Mouse (Mus musculus) gastrocnemius, adult 8-10 months (tissue): ENCODE data around the gene Armc9. TPM values are rescaled to one million over a fixed set of nuclear protein-coding genes. Genes with fewer than 3 reads are reported as not detected.

Source experiments
- DNase-seq, 2 experiments: peaks; one replicate each; pipeline ENCODE4 v3.0.0; 2022; ENCODE audit warnings: low spot score in 2 of 2
- total RNA-seq, 4 experiments: library from RNA; stranded (reverse); gene quantifications; 2 replicates each; pipeline ENCODE4 v1.2.4; 2022

Gene Armc9
- total RNA-seq, 4 experiments from 2014 or later: 1.5 to 2.1 (median 1.8) TPM

DNA sequence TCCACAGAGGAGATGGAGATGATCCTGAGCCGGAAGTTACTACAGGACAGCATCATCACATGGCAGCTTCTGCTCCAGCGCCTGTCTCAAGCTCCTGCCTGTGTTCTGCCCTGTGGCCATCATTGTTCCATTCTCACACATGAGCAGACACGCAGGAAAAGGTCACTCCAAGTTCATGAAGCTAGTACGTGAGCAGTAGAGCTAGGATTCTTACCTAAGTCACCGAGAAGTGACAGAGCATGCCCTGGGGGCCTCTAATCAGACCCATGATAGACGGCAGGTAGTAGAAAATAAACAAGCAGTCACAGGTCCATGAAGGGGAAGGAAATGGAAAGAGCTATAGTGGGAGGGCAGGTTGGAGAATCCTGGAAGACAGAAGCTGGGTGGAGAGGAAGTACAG is 63.4 kb downstream of the Armc9 start:
- no peak for DNase-seq

DNA sequence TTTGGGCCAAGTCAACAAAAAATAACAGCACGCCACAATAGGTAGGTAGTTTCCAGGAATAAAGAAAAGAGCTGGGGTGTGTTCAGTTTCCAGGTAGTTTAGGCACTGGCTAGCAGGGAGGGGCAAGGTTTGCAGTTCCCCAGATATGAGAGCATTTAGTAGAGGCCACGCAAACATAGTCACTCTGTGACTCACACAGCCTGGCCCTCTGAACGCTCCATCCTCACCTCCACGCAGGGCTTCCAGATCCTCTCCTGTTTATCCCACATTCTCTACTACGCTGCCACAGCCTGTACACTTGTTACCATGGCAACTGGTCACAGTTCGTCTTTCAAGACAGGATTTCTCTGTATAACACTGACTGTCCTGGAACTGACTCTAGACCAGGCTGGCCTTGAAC is 70.6 kb downstream of the Armc9 start:
- DNase-seq: no peak

DNA sequence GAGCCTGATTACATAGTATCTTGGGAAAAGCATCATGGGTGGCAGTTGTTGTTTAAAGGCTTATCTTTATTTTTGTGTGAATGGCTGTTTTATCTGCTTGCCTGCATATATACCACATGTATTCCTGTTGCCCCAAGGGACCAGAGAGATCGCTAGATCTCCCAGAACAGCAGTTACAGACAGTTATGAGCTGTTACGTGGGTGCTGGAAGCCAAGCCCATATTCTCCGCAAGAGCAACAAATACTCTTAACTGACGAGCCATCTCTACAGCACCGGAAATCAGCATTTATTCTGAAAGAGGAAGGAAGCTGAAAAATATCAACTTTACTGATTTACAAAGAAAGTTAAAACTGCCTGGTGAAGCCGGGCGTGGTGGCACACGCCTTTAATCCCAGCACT is 74.1 kb downstream of the Armc9 start:
- DNase-seq: no peak

DNA sequence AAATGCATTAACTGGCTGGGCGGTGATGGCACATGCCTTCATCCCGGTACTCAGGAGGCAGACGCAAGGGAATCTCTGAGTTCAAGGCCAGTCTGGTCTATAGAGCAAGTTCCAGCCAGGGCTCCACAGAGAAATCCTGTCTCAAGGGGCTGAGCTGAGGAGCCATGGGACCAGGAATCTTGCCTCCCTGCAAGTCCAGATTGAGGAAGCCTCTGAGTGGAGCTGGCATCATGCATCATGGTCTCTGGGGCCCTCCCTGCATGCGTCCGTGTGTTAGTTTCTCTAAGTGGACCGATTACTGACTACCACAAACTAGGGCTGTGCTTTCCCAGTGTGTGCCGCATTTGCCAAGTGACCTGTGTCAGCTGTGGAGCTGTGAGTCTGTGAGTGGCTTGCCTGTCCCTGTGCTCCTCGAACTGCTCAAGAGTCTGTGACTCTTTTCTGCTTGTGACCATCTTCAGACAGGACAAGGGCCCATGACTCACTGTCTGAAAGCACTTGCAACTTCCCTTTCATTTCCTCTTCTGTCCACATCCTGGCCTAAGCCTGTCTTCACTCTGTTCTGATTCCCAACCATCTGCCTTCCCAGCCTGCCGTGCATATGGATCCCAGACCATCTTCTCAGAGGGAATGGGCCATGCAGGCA is 74.7 kb downstream of the Armc9 start:
- no peak for DNase-seq

DNA sequence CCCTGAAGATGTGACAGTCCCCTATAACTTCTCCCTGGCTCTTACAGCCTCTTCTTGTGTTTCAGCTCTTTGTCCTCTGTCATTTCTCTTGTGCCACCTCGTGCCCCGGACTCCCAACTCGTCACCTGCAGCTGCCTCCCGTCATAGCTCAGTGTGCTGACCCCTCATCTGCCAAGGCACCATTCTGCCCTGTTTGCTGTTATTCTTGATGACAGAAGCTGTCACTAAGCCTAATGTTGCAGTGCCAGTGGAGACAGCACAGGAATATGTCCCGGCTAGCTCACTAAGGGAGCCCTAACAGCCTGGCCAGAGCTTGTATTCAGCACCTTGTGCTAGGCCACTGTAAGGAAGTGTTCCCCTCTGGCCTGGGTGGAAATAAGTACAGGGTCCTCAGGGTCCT is 78.1 kb downstream of the Armc9 start:
- DNase-seq: no peak

DNA sequence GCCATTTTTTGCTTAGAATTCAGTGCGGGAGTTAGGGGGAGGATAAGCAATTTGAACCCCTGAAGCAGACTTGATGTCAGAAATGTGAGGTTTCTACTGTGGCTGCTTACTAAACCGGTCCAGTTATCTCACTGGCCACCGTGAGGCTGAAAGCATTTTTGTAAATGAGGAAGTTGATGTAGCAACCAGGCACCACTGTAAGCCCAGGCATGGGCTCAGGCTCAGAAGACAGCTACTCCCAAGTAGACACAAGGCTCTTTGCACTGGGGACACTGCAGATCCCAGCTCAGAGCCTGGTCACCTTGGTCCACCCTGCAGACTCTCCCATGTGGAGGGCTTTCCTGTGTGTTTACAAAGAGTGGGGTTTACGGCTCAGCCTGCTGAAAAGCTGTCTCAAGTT is 79.2 kb downstream of the Armc9 start:
- DNase-seq: no peak

DNA sequence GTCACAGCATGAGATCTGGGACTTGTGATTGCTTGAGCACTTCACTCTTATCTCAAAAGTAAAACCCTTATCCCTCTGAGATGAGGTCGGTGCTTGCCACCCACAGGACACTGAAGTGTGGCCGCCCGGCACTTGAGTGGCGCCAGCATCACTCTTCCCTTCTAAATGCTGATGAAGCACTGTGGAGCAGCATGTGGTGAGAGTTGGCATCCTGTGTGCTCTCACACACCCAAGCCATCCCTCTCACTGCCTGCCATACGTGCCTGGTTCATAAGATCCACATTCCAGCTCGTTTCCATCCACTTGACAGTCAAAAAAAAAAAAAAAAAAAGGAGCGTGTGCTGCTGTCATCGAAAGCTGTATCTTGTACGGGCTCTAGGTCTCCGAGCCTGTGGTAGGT is 80.5 kb downstream of the Armc9 start:
- no peak for DNase-seq

DNA sequence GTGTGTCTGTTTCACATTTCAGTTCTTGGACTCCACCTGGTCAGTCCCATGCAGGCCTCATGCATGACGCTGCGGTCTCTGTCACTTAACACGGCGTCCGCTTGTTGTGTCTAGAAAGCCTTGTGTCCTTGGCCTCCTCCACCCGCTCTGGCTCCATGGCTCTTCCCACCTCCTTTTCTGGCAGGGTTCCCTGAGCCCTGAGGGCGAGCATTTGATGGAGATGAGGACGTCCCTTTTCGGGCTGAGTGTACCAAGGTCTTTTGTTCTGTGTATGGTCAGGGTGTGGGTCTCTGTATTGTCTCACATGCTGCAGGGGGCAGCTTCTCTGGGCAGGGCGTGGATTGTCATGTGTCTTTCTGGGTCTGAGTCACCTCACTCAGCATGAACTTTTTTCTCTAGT is 81.9 kb downstream of the Armc9 start:
- no peak for DNase-seq

DNA sequence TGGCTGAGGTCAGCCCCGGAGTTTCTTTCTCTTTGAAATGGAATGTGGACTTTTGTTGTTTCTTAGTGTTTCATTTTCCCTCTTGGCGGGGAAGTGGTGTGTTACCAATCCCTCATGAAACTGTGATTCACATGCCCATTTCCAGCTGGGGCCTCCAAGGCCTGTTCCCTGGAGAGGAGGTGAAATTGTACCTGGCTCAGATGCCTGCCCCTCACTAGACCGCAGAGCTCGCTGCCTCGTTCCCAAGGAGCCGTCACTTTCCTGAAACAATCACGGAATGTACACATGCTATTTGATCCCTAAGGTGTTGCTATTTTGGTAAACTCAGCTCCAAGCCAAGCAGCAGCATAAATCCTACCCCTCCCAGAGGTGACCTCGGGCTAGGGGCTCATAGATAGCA is 84.4 kb downstream of the Armc9 start:
- DNase-seq: no peak

DNA sequence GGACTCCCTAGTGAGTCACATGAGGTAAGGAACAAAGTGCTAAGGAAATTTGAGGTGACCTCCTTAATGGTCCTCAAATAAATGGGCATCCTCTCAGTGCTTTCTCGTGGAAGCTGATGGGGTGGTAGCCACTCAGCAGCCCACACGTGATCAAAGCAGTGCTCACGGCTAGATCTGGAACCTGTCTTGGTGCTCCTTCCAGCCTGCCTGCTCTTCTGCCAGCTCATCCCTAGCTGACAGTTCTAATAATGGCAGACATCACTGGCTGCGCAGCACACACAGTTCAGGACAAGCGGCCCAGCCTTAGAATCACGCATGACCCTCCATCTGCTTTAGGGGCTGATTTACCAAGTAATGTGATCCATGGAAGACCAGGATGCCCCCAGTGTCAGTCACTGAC is 85.3 kb downstream of the Armc9 start:
- no peak for DNase-seq

DNA sequence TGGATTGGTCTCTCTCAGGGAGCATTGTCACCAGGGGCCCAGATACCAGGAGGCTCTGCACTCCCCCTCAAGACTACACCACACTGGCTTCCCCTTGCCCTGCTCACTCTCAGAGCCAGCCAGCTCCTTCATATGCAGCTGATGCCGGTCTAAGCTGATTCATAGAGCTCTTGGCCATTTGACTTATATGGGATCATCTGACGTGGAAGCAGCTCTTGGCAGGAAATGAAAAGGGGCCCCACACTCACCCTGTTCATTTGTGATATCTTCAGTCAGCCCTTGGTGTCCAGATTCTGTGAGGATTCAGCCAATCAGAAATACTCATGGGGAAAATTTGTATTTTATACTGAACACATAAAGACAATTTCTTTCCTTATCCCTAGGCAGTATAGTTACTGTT is 86.4 kb downstream of the Armc9 start:
- no peak for DNase-seq

DNA sequence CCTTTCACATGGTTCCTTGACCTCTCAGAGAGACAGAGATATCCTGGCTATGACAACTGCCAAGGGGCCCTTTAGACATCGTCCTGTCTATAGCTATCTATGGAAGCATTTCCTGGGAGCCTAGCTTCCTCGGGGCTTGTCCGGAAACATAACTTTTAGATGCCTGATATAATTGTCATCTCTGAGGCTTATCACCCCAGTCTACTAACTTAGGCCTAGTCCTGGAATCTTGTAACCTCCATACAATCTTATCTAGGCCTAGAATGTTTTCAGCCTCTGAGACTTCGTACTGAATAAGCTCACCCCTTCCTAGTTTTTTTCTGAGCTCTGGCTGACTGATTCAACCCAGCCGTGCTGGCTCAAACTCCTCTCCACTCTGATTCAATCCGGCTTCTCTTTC is 88.9 kb downstream of the Armc9 start:
- no peak for DNase-seq

DNA sequence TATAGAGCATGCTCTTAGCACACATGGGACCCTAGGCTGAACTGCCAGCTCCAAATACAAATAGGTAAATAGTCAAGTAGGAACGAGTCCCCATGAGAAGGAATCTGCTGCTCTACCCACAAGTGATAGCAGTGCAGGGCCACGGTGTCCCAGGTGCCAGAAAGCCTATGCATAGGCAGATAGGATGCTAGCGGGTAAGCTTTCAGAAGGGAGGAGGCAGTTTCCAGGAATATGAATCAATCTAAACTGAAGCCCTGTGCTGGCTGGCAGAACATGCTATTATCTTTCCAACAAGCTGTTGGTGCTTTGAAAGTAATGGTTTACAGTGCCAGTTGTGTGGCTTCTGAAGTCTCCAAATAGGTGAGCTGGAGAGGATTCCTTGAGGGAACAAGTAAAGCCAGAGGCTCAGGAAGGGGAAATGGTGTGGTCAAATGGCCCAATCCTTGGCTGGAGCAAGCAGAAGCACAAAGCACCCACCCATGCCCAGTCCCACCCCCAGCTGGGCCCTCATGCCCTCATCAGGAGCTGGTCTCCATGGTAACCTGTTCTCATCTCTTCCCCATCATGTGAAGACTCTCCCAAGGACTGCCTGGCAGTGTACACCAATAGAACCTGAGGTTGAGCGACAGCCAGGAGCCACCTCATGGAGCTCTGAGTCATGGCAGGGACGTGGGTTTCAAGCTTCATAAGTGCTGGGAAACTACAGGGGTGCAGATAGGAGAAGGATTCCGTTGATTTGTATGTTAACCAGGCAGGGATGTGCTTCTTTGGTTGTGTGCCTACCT is 90.9 kb downstream of the Armc9 start:
- DNase-seq: no peak

DNA sequence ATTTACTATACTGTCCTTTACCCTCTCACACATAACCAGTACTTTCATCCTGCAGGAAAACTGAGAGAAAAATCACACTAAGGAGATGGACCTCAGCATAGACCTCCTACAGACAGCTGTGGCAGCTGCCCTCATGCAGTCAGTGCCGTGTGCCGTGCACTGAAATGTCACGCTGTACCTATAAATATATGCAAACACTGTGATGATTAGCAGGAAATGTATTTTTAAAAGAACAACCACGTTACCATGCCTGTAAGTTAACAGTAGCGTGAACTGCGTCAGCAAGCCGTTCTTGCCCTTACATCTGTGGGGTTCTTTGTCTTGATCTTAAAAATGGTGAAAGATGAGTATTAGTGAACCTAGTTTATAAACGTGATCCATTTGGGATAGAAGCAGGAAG is 98.8 kb downstream of the Armc9 start:
- DNase-seq: no peak

DNA sequence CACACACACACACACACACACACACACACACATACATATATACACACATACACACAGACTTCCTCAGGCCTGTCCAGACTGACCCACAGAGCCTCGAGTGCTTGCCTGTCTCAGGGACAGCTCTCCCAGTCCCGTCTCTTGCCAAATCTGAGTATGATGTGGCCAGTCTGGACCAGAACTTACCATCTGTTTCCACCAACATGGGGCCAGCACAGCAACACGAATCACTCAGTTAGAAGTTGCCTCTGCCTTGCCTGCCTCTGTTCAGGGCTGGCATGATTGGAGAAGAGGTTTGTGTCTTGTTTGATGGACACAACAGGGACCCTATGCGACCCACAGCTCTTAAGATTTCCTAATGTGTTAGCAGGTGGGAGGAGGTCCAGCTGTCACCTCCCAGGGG is 101.7 kb downstream of the Armc9 start:
- DNase-seq: no peak

DNA sequence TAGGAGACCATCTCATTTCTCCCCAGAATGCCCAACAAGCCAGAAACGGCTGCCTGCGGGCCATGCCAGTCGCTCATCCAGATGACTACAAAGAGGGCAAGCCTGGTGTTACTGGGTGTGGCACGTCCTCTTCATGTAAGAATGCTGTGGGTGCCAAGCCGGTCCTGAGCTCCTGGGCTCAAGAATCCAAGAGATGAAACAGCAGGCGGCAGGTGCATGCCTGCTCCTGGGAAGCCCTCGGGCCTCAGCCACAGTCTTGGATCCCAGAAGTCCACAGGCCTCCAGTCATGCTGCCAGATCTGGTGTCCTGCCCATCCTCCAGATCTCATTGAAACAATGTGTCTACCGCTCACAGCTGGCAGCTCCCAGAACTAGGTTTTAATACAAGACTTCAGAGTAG is 102.6 kb downstream of the Armc9 start:
- DNase-seq: no peak

DNA sequence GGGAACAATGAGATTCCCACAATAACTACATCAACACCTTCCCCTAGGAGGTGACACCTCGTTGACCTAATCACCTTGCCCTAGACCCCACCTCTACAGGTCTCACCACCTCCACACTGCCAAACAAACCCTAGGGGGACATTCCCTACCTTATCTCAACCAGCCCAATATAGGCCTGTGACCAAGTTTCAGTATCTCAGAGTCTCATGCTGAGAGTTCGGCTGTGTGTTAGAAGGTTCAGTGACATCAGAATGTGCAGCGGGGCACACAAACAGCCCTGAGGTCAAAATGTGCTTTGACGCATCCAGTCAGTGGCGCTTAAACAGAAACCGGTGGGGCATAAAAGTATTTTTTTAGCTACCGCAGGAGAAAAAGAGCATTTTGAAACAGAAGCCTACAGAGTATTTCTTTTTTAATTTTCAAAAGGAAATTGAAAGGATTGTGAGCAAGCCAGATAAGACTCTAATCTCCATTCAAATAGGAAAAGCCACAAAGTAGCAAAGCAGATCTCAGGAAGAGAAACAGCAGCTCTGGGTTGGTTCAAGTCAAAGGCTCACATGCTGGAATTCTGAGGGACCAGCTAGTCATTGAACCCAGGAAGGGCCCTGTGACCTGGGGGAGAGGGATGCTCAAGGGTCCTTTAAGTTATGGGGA is 103.7 kb downstream of the Armc9 start:
- DNase-seq: no peak

DNA sequence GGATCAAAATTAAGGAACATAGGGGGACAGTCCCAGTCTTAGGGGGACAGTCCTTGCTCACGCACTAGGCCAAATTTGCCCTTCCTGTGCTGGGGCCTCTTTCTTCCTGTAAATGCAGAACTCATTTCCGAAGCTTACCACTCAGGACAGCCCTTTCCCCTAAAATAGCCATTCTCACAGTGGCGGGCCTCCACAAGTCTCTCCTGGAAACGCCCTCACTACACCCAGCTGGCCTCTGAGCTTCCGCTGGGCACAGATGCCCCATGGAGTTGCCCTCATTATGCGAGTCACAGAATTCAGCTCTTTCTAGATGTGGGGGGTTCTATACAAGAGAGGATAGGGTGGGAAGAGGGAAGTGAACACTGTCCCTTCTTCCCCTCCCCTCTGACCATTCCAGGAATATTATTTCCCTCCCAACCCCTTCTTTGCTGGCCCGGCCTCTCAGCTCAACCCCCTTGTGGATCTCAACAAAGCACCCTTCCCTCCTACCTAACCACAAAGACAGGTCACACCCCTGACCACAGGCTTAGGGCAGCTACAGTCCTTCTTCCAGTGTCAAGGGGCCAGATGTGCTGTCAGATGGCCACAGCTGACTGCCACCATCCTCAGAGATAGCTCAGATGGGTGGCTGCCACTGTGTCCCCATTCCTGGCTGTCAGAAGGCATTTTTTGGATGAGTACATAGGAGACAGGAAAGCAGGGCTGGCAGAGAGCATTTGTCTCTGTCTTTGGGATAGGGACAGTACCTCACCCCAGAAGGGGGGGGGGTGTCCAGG is 109.2 kb downstream of the Armc9 start:
- no peak for DNase-seq

DNA sequence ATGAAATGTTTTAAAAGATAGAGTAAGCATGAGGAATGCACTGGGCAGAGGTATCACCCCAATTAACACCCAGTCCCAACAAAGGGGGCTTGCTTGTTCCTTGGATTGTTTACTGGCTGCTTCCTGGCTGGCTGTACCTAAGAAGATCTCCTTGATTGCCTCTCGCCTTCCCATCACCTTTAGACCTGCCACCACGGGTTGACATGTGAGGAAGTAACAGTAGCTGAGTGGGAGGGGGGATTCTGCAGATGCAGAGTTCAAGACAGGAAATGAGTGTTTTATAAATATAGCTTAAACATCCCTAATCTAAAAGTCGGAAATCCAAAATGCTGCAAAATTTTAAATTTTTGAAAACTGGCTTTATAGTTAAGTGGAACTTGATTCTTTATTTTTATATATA is 110.5 kb downstream of the Armc9 start:
- DNase-seq: no peak

DNA sequence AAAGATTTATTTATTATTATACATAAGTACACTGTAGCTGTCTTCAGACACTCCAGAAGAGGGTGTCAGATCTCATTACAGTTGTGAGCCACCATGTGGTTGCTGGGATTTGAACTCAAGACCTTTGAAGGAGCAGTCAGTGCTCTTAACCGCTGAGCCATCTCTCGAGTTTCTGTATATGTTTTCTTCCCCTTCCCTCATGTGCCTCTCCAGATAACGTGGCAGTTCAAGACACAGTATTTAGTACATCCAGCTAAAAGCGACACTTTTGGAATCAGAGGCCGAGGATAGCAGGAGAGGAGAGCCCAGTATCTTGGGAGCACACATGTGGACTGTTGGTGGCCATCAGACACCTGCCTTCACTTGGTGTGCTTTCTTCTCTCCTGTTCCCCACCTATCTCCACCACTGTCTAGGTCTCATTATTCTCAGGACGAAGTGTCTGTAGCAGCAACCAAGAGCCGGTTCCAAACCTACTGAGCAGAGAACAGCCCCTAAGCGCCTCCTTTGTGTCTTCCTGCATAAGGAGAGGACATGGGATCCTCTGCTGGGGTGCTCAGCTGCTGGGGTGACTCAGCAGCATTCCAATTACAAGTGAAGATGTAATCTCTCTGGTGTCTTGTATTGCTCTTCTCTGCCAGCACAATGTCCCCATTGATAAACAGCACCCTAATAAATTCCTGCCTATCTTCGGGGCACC is 114.1 kb downstream of the Armc9 start:
- no peak for DNase-seq

DNA sequence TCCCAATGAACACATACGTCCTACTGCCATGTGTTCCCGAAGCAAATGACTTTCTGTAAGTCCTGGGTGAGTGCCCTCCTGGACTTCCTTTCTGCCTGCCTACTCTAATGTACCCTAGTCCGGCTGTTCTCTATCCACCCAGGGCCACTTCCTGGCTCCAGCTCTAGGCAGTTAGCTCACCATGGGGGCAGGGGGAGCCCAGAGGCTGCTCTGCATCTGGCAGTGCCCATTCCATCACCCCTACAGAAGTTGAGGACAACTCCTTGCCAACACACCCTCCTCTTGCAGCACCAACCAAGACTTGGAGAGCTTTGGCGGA is 114.6 kb downstream of the Armc9 start:
- DNase-seq: no peak

DNA sequence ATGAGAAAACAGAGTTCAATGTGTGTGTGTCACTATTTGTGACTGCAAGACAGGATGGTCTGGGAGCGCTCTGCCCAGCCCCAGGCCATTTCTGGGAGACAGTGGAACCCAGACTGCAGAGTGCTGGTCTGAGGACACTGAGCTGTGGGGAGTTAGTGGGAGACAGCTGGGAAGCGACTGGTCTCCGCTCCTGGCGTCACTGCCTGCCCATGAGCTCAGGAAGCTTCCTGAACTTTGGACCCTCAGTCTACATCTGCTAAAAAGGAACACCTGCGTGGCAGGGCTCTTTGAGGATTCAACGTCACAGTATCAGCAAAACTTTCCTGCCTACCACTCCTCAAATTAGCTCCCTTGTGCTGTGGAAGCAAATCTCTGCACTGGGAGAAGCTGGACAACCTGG is 117.1 kb downstream of the Armc9 start:
- DNase-seq: no peak
